Mouse (Mus musculus) CD4-positive, CD25-positive, alpha-beta regulatory T cell, adult 4 months (primary cell): ENCODE data around the gene Vpreb3. TPM values are rescaled to one million over a fixed set of nuclear protein-coding genes. Genes with fewer than 3 reads are reported as not detected.

Experiments
- ATAC-seq: one replicate; pipeline ENCODE4 v1.8.0; 2017
- polyA plus RNA-seq, 2 experiments: library from polyadenylated mRNA; unstranded; fragments of 100-300 nt; shearing (Covaris generic); gene quantifications; one replicate each; pipeline ENCODE4 v1.2.1; 2017

The Vpreb3 gene
- 1 to 10 TPM; 1.3 to 2.1 TPM for polyA plus RNA-seq

DNA sequence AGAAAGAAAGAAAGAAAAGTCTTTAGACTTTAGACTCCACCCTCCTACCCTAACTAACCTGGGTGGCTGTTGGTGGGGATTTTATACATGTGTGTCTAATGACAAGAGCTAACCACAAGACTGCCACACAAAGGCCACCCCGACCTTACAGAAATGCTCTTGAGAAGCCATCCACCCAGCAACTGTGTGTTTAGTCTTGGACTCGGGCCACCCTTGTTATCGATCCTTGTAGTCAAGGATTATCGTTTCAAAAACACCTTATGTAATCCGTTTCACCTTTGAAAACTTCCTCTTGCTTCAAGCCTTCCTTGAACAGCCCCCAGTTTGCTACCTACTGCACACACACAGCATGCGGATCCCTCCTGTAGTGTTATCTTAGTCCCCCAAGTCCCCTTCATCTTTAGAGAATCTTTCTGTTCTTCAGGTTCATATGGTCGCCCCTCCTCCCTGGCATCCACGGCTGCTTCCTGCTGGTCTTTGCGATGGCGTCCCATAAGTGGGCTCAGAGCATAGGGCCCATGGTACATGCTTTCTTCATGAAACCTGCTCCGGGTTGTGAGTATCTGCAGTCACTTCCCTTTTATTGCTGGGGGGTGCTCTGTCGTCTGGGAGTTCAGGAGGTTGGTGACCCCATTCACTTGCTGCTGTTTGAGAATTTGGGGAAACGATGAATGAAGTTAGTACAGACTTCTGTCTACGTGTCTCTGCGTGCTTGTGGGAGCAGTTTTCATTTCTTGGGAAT, at the start of gene Vpreb3:
Gene Vpreb3 (plus strand): TSS at position 322 of the 742 bp plus-strand sequence.
- ATAC-seq = peak; percentile 35

DNA sequence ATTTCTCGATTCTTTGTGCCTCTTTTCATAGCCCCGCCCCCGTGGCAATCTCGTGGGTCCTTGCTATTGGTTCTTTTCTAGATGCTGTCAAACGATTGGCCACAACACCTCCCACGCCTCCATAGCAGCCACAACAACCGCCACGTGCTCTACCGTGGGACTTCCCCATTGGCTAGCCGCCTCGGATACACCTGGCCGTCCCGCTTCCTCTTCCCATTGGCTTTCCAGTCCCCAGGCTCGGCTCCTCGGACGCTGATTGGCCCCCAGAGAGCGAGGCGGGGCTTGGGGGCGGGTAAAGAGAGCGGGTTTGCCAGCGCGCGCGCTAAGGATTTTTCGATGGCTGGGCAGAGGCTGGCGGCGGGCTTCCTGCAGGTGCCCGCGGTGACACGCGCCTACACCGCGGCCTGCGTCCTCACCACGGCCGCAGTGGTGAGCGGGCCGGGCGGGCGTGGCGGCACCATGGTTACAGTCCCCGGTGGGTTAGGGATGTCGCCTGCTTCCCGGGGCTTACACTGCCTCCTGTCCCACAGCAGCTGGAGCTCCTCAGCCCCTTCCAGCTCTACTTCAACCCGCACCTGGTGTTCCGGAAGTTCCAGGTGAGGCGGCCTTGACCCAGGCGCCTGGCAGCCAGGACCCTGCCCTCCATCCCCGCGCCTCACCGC, 49.6 kb upstream of the Vpreb3 start, which contains the start of gene Derl3:
Gene Derl3 (plus strand): TSS at position 325 of the 662 bp plus-strand sequence.
- peak; percentile 98 for ATAC-seq

DNA sequence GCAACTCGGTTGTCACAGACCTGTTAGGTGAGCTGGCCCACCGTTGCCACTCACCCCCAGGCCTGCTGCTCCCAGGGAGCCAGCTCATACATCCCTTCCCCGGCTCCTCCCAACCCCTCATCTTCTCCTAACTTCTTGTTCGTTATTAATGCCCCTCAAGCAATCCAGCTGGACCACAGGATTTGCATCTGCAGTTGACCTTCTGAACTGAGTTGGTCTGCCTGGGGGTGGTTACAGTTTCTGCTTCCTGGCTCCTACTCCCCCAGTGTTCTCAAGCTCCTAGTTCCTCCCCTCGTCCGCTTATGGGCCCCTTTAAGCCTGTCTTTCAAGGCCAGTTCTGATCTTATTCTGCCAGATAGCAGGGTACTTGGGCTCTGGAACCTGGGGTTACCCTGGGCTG, 48.3 kb upstream of the Vpreb3 start:
- ATAC-seq = no peak

DNA sequence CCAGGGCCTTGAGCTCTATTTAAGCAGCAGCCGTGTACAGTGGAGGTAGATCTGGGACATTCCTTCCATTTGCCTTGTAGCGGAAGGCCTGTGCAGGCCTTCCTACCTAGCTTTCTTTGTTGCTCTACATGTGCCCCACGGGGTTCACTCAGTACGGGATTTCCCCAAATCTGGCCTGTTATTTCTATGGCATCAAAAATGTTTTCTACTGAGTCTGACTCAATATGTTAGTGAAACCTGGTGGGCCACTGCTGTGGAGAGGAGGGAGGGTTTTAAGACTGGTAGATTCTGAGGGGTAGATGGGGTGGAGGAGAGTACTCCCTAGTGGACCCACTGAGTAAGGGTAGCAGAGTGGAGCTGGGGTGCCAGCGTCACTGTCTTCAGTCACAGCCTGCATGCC, 47.1 kb upstream of the Vpreb3 start:
- no peak for ATAC-seq

DNA sequence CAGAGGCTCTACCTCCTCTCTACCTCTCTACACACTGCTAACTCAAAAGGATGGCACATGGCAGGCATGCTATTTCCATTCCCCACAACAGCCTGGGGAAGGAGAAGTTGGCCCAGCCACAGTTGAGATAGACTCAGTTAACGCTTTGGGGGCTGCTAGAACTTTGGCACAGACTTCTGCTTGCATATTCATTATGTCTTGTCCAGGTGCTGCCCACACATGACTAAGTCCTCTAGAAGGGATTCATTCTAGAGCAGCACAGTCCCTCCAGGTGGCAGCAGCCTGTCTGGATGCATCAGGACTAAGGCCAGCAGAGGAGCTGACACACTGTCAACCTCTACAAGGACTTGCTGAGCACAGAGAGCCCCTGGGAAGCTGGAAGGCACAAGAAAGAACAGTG, 46.6 kb upstream of the Vpreb3 start:
- no peak for ATAC-seq

DNA sequence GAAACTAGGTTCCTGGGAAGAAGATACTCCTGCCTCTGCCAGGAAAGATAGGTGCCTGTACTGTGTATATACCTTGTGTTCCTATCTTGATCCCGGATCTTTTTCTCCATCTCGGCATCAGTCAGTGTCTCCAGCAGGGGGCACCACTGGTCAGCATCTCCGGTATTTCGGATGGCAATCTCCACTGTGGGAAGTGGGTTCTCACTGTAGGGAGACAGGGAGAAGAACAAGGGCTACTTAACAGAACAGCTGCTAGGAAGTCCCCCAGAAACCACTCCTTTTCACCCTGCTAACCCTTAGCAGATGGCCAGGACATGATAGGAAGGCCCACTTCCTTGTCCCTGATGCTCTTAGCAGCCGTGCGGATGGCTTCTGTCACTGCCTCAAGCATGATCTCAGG, 45.5 kb upstream of the Vpreb3 start:
- no peak for ATAC-seq

GRCm38 (mm10) chr10:75898039-75898564, 44.8 kb upstream of the Vpreb3 start:
- ATAC-seq = no peak

DNA sequence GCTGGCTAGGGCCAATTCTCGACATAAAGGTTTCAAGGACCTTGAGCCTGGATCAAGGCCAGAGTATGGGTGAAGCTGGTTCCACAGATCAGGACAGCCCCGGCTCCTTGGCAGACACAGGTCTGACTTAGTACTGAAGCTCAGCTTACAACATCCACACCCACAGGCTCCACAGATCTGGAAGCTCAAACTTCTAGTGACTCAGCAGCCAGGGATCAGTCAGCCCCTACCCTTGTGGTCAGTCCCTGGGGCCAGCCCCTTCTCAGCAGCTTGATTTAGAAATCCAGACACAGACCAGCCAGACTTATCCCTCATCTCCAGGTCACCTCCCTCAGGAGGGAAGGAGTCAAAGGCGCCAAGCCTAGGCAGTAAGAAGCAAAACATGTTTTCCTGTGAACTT, 44.0 kb upstream of the Vpreb3 start:
- ATAC-seq = no peak

DNA sequence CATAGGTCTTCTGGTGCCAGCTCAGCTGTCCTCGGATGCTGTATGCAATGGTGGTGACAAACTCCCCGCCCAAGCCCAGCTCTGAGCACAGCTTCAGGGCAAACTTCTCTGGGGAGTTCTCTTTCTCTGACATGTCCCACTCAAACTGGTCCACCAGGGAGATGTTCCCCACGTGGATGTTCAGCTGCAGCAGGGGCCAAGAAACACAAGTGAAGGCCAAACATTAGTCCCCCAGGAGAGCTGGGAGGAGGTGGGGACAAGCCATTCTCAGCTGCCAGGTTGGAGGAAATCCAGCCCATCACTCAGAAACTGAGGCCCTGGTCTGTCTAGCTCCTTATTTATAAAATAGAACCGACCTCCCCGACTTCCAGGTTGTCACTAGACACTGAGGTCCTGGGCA, 38.5 kb upstream of the Vpreb3 start:
- no peak for ATAC-seq

GRCm38 (mm10) chr10:75906882-75907281, 36.0 kb upstream of the Vpreb3 start:
- ATAC-seq = no peak

- ATAC-seq = no peak
Observed at GRCm38 (mm10) chr10:75910698-75911097, 32.2 kb upstream of the Vpreb3 start.

DNA sequence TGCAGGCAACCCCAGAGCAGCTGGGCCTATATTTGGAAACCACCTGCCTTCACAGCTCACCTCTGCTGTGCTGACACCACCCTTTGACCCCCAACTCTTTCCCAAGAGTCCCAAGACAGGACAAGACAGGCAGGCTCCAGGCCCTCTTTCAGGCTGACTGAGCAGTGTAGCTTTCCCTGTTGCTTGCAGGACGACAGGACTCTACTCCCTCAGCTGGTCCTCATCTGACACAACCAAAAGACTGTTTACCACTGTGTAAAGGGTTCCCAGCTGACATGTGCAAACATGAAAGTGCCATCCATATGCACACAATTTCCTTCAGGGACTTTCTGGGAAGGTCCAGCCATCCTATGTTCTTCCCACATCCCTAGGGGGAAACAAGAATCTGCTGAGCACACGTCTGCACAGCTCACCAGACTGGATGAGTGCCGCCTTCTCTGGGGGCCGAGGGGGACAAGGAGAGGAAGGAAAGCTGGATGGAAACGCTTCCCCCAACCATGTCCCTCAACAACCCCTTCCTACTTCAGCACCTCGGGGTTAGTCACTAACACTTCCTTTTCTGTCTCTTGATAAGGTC, 29.8 kb upstream of the Vpreb3 start:
- no peak for ATAC-seq

DNA sequence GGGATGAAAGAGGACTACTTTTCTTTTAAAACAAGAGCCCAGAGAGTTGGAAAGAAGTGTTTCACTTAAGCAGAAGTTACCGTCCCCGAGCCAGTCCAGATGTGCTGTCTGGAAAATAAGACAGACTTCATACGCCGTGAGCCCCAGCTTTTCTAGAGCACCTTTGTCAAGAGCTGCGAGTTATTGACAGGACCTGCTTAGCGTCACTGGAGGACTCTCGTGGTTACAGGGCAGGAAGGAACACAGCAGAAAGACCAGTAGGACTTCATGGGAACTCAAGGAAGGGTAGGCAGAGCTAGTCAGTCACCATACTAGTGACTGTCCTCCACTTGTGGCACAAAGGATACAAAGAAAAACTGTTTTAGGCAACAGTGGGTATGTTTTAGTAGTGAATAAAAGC, 27.3 kb upstream of the Vpreb3 start:
- ATAC-seq = no peak

- no peak for ATAC-seq
Observed at GRCm38 (mm10) chr10:75916840-75917239, 26.0 kb upstream of the Vpreb3 start.

DNA sequence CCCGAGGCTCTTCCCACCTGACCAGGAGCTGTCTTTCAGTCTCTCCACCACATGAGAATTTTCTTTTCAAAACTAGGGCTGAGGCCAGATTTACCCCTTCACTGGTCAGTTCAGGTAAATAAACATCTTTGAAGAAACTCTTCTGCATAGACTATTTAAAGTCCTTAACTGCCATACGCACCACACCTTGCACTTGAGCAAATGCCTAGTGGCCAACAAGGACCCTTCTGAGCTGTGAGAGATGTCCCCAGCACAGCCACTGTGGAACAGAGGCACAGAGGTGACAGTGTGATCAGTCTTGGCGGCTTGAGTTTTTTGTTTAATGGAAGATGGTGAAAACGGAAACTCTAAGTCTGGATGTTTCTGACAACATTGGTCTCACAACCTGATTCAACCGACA, 23.8 kb upstream of the Vpreb3 start:
- no peak for ATAC-seq

DNA sequence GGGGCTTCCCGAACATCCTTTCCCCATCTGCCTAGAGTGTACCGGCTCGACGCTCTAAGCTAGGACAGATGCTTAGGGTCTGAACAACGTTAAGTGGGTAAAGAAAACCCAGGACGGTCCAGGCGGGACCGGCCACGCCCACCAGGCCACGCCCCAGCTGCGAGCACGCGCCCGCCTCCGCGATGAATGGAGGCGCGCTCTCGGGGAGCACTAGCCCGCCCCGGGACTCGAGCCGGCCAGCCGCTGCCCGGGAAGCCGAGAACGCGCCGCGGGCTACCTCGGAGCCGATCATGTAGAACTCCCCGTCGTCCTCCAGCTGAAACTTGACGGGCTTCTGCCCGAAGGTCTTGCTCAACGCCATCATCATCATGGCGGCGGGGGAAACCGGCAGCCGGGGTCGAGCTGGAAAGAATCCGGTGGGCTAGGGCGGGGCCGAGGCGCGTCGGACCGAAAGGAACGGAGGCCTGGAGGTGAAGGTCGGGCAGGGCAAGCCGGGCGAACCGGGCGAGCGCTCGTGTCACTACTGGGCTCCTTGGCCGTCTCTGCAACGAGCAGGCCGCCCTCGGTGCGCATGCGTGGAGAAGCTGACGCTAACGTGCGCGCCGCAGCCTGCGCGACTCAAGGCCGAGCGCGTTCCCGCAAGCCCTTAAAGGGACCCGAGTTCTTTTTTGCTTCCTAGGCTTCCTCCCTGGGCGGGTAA, 21.7 kb upstream of the Vpreb3 start, which contains the start of gene Smarcb1:
Gene Smarcb1 (minus strand): TSS at position 592 of the 700 bp plus-strand sequence.
- ATAC-seq = peak; percentile 89

- ATAC-seq = peak; percentile 19
Observed at GRCm38 (mm10) chr10:75921726-75922560, 20.9 kb upstream of the Vpreb3 start.

GRCm38 (mm10) chr10:75924324-75924723, 18.5 kb upstream of the Vpreb3 start:
- ATAC-seq = no peak

DNA sequence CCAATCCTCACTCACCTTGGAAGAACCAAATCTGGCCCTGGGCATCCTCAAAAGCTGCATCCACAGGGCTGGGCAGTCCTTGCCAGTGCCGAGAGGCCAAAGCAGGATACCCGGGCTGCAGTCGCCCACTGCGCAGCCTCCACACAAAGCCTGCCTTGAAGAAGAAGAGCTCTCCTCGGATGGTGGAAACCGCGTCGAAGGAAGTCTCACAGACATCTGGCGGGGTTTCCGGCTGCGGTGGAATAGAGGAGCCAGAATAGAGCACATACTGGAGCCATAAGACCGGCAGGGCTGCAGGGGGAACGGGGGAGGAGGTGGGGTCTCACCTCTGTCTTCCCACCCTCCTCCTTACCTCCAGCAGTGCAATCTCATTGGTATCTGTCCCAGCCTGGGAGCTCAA, 16.5 kb upstream of the Vpreb3 start:
- ATAC-seq = no peak

GRCm38 (mm10) chr10:75930304-75930703, 12.6 kb upstream of the Vpreb3 start:
- no peak for ATAC-seq

- no peak for ATAC-seq
Observed at GRCm38 (mm10) chr10:75931311-75931710, 11.5 kb upstream of the Vpreb3 start.
